In the genomic region with DNA sequence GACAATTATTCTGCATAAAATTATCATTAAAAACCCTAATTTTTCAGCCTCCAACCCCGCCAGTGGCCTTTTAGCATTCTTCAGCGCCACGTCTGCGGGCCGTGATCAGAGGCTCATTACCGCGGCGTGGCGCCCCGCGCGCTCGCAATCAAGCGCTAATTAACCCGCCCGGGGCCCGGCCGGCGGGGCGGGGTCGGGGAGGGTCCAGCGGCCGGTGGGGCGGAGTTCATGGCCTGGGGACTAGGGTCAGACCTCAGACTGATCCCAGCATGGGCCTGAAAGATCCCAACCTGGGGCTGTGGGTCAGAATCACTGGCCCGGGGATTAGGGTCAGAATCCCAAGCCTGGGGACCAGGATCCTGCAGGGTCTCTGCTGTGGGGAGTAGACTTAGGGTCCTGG, we compare ENCODE assay signal across 9 mouse cellular contexts. TPM values are rescaled to one million over a fixed set of nuclear protein-coding genes. Genes with fewer than 3 reads are reported as not detected.
DNase-seq lines count a peak whose midpoint lies in the region; ATAC-seq and TF ChIP-seq lines count a peak whose summit lies in the region.
"Had no signal": no experiment of that assay in that cellular context is flagged by ENCODE, and none has a peak within 500 bp of the region (broad histone marks: within the 10 kb centered on the region; RNA-seq: fewer than 3 reads in every experiment).

No protein-coding gene starts in this region.

- no peaks in the 10 kb centered on the region for H3K36me3 ChIP-seq in heart, postnatal 0 days (replicated peaks; ENCODE audit: control insufficient read depth, insufficient read depth, low read length)
- H3K36me3 ChIP-seq in embryonic facial prominence, embryonic 10.5 days (replicated peaks): no peaks in the 10 kb centered on the region
- no peaks in the 10 kb centered on the region for H3K36me3 ChIP-seq in hindbrain, embryonic 15.5 days
- no peaks in the 10 kb centered on the region for H3K36me3 ChIP-seq in midbrain, postnatal 0 days (ENCODE audit: insufficient read depth, low read length)

- H3K4me2 ChIP-seq in heart, postnatal 0 days (ENCODE audit: low read depth, low read length): peak overlapping the region; percentile 53
- peak overlapping the region; percentile 41 for H3K4me2 ChIP-seq in hindbrain, embryonic 15.5 days
- H3K4me2 ChIP-seq in midbrain, postnatal 0 days (ENCODE audit: low read depth, low read length, poor library complexity, severe bottlenecking): peak overlapping the region; percentile 35

- peaks cover 9% of the 10 kb centered on the region; the same call in 1 of the 2 replicates for H3K27me3 ChIP-seq in heart, postnatal 0 days (ENCODE audit: control insufficient read depth, insufficient read depth, low read length)
- H3K27me3 ChIP-seq in embryonic facial prominence, embryonic 10.5 days (replicated peaks; ENCODE audit: low read depth, poor library complexity, severe bottlenecking): peaks cover 91% of the 10 kb centered on the region
- H3K27me3 ChIP-seq in hindbrain, embryonic 15.5 days: peaks cover 23% of the 10 kb centered on the region
- peaks cover 25% of the 10 kb centered on the region for H3K27me3 ChIP-seq in midbrain, postnatal 0 days (ENCODE audit: insufficient read depth, low read length)

- intact Hi-C loops in heart, postnatal 25 days (cut with DNase I): no loop called here
- intact Hi-C loops in left cerebral cortex, postnatal 25 days (cut with DNase I): no loop called here
- intact Hi-C loops in left cerebral cortex, postnatal 4 days (cut with DNase I): no loop called here

- 8% methylated on average over 25 of the region's 25 CpGs for WGBS in heart, postnatal 0 days
- under 1% methylated on average over 25 of the region's 25 CpGs for whole genome bisulfite sequencing in embryonic facial prominence, embryonic 10.5 days
- WGBS in hindbrain, embryonic 15.5 days: under 1% methylated on average over 25 of the region's 25 CpGs
- WGBS in midbrain, postnatal 0 days: 3% methylated on average over 25 of the region's 25 CpGs

- H3K9ac ChIP-seq in heart, postnatal 0 days (replicated peaks; ENCODE audit: low read depth, low read length): no peak overlapping the region; the same call in 1 of the 2 replicates
- H3K9ac ChIP-seq in hindbrain, embryonic 15.5 days: no peak overlapping the region
- H3K9ac ChIP-seq in midbrain, postnatal 0 days (replicated peaks; ENCODE audit: low read length, poor library complexity, severe bottlenecking): 0 out of 2 replicates have a peak overlapping the region, but pooled peaks have one; percentile 19

- peaks cover 11% of the 10 kb centered on the region for H3K4me1 ChIP-seq in heart, postnatal 0 days (ENCODE audit: control insufficient read depth, insufficient read depth)
- H3K4me1 ChIP-seq in embryonic facial prominence, embryonic 10.5 days: peaks cover 19% of the 10 kb centered on the region
- peaks cover 5% of the 10 kb centered on the region for H3K4me1 ChIP-seq in hindbrain, embryonic 15.5 days (replicated peaks)
- H3K4me1 ChIP-seq in midbrain, postnatal 0 days (ENCODE audit: insufficient read depth, low read length): peaks cover 3% of the 10 kb centered on the region; the same call in 1 of the 2 replicates

- peak overlapping the region; percentile 29 for H3K4me3 ChIP-seq in heart, postnatal 0 days (ENCODE audit: low read depth, low read length)
- H3K4me3 ChIP-seq in embryonic facial prominence, embryonic 10.5 days: peak overlapping the region; percentile 51
- H3K4me3 ChIP-seq in hindbrain, embryonic 15.5 days: peak overlapping the region; percentile 9; the same call in 1 of the 2 replicates
- peak overlapping the region; percentile 17; the same call in 1 of the 2 replicates for H3K4me3 ChIP-seq in midbrain, postnatal 0 days (ENCODE audit: low read depth, low read length)

- TF ChIP-seq EP300 in heart, postnatal 0 days (IDR thresholded peaks at IDR 0.05; ENCODE audit: low read depth): no peak

- no peak overlapping the region for H3K27ac ChIP-seq in heart, postnatal 0 days (ENCODE audit: low read depth)
- no peak overlapping the region for H3K27ac ChIP-seq in embryonic facial prominence, embryonic 10.5 days (replicated peaks)
- H3K27ac ChIP-seq in hindbrain, embryonic 15.5 days (replicated peaks): no peak overlapping the region
- no peak overlapping the region for H3K27ac ChIP-seq in midbrain, postnatal 0 days (ENCODE audit: low read depth, low read length)

- DNase-seq in heart, postnatal 0 days (ENCODE audit: low spot score): no peak
- no peak for DNase-seq in heart, postnatal 25 days (ENCODE audit: low spot score)
- DNase-seq in embryonic facial prominence, embryonic 10.5 days (ENCODE audit: low spot score): peak; percentile 52
- no peak for DNase-seq in midbrain, postnatal 0 days (ENCODE audit: low spot score)
- DNase-seq in left cerebral cortex, postnatal 25 days (ENCODE audit: low spot score in 2 of 2): no peak
- no peak for DNase-seq in testis, postnatal 10 days (ENCODE audit: low spot score)
- no peak for DNase-seq in left cerebral cortex, postnatal 4 days

- H3K9me3 ChIP-seq in heart, postnatal 0 days (replicated peaks; ENCODE audit: control insufficient read depth, low read length): no peaks in the 10 kb centered on the region
- no peaks in the 10 kb centered on the region for H3K9me3 ChIP-seq in embryonic facial prominence, embryonic 10.5 days
- no peaks in the 10 kb centered on the region for H3K9me3 ChIP-seq in hindbrain, embryonic 15.5 days
- no peaks in the 10 kb centered on the region for H3K9me3 ChIP-seq in midbrain, postnatal 0 days (ENCODE audit: low read length)

- ATAC-seq in heart, postnatal 0 days (ENCODE audit: insufficient read depth, low read depth): no peak
- ATAC-seq in hindbrain, embryonic 15.5 days (ENCODE audit: low FRiP score, low read depth): peak; percentile 15; the same call in 1 of the 2 replicates
- ATAC-seq in midbrain, postnatal 0 days (ENCODE audit: low FRiP score): no peak

- TF ChIP-seq CTCF in heart, postnatal 0 days (IDR thresholded peaks at IDR 0.05; ENCODE audit: low read depth): no peak
- TF ChIP-seq CTCF in midbrain, postnatal 0 days (IDR thresholded peaks at IDR 0.05): no peak

RNA-seq across cellular contexts. Expression of gene Asb18, which starts 22.2 kb away (rescaled TPM):
- total RNA-seq in heart, postnatal 0 days (2014; rRNA removed; ENCODE audit: low replicate concordance): 5.9 and 17.3 TPM in 2 replicates
- 1.6 and 2.0 TPM in 2 replicates for polyA plus RNA-seq in heart, postnatal 0 days (2015; fragmentation: Nextera tagmentation; extraction: Ambion mirVana)
- 10 to 100 TPM; 16.9 to 18.1 TPM for total RNA-seq in heart, postnatal 25 days (2021)
- polyA plus RNA-seq in embryonic facial prominence, embryonic 10.5 days (2016; fragmentation: Nextera tagmentation; extraction: Ambion mirVana): 0.05 TPM in 1 of 2 replicates, not detected in the other
- polyA plus RNA-seq in hindbrain, embryonic 15.5 days (2015; fragmentation: Nextera tagmentation; extraction: Ambion mirVana): 0.68 and 1.1 TPM in 2 replicates
- total RNA-seq in midbrain, postnatal 0 days (2014; rRNA removed): 0.61 and 1.6 TPM in 2 replicates
- 0.28 and 0.39 TPM in 2 replicates for polyA plus RNA-seq in midbrain, postnatal 0 days (2015; fragmentation: Nextera tagmentation; extraction: Ambion mirVana)
- 1 to 10 TPM; 1.5 to 1.6 TPM for total RNA-seq in left cerebral cortex, postnatal 25 days (2021)
- under 1 TPM; 0.44 to 0.60 TPM for total RNA-seq in left cerebral cortex, postnatal 4 days (2021)
- total RNA-seq: CH12.LX had no signal
